Mouse (Mus musculus) kidney, adult 9 months (tissue): ENCODE measurements around the gene Kcnj10.
A peak's percentile ranks its signal among the peaks of the same experiment; 100 is the strongest.

Experiments
- DNase-seq: peaks from one replicate; pipeline ENCODE4 v3.0.0; 2022

The Kcnj10 gene

DNA sequence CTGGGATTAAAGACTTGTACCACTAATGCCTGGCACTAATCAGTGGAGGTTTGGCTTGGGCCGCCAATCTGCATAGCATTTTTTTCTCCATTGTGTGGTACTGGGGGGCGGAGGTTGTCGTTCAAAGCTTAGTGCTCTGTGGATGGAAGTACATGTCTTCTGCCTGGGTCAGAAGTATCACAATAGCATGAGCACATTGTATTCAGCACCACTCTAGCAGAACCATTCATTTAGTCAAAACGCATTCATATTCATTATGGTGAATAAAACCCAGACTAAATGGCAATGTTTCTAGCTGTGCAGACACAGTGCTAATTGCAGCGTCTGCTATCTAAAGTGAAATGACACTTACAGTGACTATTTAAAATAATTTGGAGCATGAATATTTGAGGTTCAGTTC, 46.2 kb downstream of the Kcnj10 start:
- no peak for DNase-seq

DNA sequence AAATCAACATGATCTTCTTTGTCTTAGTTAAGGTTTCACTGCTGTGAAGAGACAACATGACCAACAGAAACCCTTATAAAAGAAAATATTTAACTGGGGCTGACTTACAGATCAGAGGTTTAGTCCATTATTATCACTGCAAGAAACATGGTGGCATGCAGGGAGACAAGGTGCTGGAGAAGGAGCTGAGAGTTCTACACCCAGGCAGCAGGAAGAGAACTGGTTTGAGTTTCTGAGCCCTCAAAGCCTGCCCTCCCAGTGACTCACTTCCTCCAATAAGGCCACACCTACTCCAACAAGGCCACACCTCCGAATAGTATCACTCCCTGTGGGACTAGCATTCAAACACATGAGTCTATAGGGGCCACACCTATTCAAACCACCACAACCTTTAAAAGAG, 49.8 kb downstream of the Kcnj10 start:
- no peak for DNase-seq

DNA sequence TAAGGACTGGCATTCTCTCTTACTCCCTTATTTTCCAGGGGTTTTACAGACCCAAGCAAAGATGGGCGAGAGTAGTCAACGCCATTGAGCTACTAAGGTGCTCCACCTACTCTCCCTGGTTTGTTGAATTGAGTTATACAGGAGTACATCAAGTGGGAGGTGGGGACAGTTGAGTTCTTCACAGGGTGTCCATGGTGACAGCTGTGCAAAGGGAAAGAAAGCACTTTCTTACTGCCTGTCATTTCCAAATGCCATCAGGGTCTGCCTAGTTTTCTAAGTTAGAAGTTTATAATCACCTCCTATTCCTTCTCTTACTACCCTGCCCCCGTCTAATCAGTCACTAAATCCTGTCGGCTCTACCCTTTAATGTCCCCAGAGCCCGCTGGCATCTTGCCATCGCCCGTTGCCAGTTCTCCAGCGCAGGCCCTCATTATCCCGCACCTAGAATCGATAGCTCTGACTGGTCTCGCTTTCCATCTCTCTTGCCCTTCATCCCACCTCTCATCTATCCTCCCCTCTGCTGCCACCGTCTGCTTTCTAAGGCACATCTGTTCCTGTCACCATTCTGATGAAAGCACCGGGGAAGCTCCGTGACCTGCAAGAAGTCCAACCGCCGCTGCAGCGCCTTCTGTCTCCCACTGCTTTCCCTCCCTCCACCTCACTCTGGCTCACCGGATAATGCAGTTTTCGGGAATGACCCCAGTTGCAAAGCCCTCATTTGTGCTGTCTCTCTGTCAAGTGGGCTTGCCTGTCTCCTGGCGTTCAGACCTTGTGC, 51.0 kb downstream of the Kcnj10 start:
- DNase-seq, result no peak

DNA sequence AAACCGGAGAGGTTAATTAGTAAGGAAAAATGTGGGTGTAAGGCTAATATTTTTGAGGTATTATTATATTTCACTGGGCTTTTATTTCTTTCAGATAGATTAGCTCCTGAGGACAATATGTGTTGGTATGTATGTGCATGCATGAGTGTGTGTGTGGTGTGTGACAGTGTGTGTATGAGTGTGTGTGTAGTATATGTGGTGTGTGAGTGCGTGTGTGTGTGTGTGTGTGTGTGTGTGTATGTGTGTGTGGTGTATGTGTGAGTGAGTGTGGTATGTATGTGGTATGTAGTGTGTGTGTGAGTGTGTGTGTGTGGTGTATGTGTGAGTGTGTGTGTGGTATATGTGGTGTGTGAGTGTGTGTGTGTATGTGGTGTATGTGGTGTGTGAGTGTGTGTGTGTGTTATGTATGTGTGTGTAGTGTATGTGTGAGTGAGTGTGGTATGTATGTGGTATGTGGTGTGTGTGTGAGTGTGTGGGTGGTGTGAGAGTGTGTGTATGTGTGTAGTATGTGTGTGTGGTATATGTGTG, 51.7 kb downstream of the Kcnj10 start:
- DNase-seq, result no peak

DNA sequence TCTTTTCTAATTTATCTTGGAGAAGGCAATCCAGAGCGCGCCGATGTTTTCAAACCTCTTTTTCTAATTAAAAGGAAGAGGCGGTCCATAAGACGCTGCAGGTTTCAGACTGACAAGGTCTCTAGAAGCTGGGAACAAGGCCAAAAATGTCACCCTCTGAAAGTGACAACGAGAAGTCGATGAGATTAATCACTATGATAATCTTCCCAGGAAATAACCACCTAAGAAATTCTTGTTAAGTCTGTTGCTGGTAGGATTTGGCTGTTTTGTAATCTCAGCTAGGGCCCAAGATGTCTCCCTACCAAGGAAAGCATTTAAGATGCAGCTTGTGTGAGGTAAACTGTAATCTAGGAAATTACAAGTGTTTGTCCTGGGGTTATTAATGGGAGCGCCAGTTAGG, 52.7 kb downstream of the Kcnj10 start:
- no peak for DNase-seq

DNA sequence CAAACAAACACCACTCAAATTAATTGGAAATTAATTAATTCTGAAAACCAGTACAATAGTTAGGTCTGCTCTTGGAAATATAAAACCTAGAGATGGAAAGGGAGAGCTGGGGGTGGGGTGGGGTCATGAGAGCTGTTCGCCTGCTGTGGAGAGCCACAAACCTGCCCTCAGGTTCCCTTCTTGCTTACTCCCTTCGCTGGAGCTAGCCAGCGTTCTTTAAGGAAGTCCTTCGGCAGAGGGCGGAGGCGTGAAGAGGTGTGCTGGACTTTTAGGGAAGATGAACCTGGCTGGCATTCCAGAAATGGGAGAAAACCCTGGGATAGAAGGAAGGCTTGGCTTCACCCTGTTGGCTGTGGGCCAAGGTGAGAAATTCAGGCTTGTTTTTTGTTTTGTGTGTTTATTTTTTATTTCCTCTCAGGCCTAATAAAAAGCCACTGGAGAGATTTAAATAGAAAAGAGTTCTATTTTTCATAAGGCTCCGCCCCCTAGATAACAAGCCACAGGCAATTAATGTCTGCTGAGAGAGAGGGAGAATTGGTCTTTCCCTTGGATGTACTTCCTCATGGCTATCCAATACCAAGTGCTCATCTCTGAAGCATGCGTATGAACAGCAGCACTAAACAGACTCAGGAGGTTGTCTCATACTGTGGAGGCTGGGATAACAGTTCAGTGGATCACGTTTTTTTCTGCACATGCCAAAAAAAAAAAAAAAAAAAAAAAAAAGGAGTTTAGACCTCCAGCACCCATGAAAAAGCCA, 56.2 kb downstream of the Kcnj10 start:
- no peak for DNase-seq

DNA sequence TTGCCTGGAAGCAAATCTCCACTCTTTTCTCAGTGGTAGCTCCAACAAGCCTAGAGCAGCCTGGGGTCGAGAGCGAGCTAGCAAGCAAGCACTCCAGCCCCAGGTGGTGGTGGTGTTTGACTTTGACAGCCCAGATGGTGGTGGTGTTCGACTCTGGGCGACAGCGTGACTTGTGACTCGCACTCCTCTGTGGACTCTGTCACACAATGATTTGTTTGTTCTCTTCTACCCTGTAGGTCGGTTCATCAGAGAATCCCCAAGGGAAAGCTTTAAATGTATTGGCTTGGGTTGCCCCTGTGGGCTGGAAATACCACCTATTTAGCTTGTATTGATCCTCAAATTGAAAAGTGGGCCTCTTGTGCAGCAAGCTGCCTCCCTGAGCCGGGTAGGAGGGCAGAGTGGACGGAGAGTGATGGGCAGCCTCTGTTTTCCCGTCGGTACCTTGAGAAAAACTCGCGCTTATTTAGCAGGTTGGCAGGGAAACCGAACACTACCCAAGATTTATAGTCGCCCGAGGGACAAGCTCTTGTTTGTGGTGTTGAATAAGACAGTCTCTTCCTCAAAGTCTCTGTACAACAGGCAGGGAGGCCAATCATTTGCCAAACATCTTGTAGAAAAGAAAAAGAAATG, 65.2 kb downstream of the Kcnj10 start:
- DNase-seq, result no peak

DNA sequence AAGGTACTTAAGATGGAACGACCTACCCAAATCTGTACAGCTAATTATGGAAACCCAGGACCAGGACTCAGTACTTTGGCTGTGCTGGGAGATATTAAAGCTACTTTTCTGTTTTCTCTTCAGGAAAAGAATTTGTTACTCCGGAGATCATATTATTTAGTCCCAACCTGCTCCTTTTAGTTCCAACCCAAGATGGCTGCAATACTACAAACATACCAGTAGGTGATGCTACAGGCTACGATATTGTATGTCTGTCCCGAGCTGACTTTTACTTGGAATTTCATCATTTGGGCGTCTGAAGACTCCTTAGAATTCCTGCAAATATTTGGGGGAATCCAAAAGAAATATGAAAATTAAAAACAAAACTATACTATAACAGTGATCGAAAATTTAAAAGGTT, 68.0 kb downstream of the Kcnj10 start:
- peak; percentile 53 for DNase-seq

DNA sequence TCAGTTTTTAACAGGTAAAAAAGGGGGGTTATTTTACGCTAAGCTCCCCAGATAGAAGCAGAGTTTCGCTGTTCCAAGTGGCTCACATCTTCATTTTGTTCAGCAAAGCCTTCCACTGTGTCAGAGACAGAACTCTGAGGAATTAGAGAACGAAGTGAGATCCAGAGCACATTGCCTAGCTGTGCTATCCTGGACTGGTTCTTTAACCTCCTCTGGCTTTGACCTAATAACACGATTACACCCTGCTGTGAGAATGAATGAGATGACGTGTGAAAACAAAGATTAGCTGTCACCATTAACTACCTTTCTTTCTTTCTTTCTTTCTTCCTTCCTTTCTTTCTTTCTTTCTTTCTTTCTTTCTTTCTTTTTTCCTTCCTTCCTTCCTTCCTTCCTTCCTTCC, 68.4 kb downstream of the Kcnj10 start:
- no peak for DNase-seq

DNA sequence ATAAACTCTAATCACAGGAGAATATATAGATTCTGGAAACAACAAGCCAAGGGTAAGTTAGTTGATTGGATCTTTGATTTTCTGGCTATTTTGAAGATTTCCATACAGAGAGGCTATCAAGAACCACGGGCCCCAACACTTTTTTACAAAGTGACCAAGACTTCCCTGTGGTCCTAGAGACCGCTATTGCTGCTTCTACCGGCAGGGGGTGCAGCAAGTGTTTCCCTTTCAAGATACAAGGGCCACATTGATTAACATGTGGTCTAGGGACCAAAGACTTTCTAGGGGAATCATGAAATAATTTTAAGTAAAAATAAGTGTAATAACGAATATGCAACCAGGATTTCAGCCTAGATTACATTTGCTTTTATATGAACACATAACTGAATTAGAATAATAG, 69.8 kb downstream of the Kcnj10 start:
- DNase-seq, result peak; percentile 74

DNA sequence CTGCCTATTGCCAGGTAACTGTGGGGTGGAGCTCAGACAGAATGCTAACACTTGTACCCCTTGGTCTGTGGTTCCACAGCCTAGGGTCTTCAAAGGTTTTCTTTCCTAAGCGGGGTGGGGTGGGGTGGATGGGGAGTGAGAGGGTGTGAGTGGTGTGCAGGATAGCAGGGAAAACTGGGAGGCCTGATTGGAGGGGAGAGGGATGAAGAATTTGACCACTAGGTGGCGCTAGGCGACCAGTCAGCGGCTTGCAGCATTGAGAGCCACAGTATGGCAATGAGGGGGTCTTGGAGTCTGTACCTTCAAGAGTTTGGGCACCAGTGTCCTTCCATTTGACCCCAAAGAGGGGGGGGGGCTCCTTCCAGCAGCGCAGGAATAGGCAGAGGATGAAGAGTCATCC, 71.2 kb downstream of the Kcnj10 start:
- DNase-seq, result peak; percentile 72

DNA sequence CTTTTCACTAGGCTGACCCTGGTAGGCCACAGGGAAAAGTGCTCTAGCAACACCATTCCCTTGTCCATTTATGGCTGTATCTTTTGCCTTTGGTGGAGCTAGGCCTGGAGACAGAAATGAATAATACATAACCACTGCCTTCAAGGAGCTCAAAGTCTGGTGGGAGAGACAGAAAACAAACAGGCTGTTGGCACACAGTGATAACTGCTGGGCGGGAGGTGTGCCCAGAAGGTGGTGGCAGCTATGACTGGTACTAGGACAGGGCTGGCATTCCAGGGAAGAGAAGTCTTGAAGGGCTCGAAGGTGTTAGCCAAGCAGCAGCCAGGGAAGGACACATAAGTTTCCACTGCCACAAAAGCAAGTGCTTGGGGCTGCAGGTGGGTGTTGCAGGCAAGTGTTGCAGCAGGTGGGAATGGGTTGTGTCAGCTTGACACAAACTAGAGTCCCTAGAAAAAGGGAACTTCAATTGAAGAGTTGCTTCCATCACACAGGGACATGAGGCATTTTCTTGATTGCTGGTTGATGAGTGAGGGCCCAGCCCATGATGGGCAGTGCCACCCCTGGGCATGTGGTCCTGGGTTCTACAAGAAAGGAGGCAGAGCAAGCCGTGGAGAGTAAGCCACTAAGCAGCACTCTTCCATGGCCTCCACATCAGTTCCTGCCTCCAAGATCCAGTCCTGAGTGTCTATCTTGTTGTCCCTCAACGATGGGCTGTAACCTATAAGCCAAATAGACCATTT, 72.7 kb downstream of the Kcnj10 start:
- no peak for DNase-seq

DNA sequence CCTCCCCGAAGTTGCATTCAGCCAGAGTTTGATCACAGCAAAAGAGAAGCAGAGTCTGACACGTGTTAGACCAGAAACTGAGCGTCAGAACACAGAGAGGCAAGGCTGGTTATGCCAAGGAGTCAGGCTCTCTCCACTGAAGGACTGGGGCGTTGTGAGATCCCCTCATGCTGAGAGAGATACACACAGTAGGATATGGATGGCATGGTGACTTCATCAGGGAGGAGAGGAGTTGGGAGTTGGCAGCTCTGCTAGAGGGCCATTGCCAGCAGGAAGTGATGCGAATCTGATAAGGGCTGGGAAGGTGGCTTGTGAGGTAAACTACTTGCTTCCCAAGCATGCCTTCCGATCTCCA, 73.2 kb downstream of the Kcnj10 start:
- no peak for DNase-seq

DNA sequence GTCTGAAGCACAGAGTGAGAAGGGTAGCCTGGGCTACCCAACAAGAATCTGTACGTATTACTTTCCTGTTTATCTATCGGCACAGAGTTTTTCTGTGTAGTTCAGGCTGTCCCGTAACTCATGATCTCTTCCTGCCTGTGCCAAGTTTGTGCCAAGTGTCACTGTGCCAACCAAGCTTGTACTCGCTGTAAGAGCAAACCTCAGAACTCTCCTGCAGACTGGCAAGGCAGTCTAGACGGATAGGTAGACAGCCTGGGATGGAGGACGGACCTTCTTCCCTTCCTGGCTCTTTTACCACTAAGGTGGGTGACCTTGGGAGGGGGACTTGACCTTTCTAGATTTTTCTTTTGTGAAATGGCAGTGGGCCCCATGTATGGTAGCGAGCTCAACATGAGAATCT, 74.1 kb downstream of the Kcnj10 start:
- DNase-seq, result no peak

DNA sequence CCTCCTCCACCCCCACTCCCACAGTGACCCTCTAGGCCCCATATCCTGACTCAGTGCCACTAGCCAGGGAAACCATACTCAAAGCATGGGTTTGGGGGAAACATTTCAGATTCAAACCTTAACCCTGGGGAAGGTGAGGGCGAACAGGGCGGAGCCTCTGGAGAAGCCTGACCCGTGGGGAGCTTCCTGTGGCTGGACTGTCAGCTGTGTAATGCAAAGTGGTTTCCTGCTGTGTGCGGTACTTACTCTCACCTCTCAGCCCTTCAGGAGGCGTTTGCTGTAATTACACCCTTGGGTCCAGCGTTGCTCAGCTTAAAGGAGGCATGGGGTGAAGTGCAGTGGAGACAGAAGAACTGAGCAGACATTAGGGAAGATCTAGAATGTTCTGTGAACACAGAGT, 77.2 kb downstream of the Kcnj10 start:
- DNase-seq, result no peak

DNA sequence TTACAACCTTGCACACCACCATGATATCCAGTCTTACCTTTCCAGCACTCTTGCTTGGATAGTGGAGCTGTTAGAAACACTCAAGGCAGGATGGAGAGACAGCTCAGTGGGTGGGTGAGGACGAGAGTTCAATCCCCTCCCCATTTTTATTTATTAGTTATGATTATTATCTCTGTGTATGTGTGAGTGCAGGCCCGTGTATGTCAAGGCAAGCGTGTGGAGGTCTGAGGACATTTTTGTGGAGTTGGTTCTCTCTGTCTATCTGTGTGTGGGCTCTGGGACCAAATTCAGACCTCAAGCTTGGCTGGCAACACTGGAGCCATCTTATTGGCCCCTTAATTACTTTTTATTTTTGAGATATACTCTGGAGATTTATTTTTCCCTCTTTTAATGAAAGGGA, 77.6 kb downstream of the Kcnj10 start:
- DNase-seq, result no peak

DNA sequence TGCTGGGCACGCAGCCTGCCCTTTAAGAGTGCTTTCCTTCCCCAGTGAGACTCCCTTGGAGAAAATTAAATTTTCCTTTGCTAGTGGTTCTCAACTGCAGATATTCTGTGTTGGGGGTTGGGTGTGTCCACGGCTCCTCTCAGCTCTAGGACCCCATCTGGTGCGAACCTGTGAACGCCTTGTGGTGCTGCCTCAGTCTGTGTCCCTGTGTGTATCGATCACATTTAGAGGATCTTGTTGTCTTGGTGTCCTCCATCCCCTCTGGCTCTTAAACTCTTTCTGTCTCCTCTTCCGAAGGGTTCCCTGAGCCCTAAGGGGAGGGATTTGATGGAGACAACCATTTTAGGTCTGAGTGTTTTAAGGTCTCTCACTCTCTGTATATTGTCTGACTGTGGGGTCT, 79.2 kb downstream of the Kcnj10 start:
- no peak for DNase-seq

DNA sequence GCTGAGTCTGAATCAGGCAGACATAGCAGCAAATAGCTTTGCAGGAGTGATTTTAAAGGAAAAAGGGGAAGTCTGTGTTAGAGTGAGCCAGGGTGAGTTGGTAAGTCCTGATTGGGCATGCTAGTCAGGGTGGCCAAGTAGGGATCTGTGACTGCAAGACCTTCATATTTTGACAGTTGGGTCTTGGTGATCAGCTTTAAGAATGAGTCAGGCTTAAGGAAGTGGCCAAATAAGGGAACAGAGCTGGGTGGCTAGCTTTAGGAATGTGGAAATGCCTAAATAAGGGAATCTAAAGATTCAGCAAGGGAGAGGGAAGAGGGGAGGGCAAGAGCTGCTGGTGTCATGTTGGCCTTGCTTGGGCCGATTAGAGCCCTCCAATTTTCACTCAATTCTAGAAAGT, 82.4 kb downstream of the Kcnj10 start:
- DNase-seq, result no peak
